Mouse (Mus musculus) G1E (cell line): ENCODE measurements at regions not wholly inside any gene's neighbourhood (a gene's known extent, or its start where the extent isn't known, plus 50 kb on each side); places are given as distances from the start of the nearest gene placed in this dataset.

Experiments
- CTCF ChIP-seq: IDR thresholded peaks from 2 replicates; pipeline ENCODE4 v1.5.1; 2012; ENCODE audit warnings: low read depth, low read length, inconsistent platforms, mixed read lengths
- GATA1 ChIP-seq: IDR thresholded peaks from 2 replicates; pipeline ENCODE4 v1.6.1; 2012; ENCODE audit warnings: borderline replicate concordance, low read length, inconsistent platforms, mixed read lengths
- GATA2 ChIP-seq: IDR thresholded peaks from 2 replicates; pipeline ENCODE4 v1.6.1; 2012; ENCODE audit warnings: low read depth, low read length, inconsistent platforms, borderline replicate concordance
- TAL1 ChIP-seq: conservative IDR thresholded peaks from 2 replicates; pipeline ENCODE4 v1.6.1; 2012; ENCODE audit warnings: low read depth, low read length, inconsistent platforms, mixed read lengths

DNA sequence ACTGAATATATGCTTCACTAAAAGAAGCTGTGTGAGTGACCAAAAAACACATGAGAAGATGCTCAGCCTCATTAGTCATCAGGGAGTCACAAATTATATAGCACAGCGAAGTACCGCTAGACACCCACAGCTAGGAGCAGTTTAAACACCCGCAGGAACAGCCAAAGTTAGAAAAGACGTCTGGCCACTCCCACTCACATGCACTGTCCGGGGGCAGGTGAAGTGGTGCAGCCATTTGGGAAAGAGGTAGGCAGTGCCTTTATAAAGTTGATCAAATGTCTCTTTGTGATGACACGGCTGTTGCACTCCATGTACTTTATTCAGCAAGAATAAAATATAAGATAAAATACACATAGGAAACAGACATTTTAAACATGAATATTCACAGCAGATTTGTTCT, 129.1 kb upstream of the Frmd6 start:
- TF ChIP-seq CTCF (no peak), GATA1 (no peak), TAL1 (no peak), GATA2 (no peak)
